Mouse (Mus musculus) bone marrow macrophage, adult 2 months (primary cell): ENCODE data around the gene Zfp800.

Source experiments
- CTCF ChIP-seq: IDR thresholded peaks from 2 replicates; pipeline ENCODE4 v1.5.1; 2012; ENCODE audit warnings: low read depth, mild to moderate bottlenecking, low read length, moderate library complexity
- POLR2A ChIP-seq: IDR thresholded peaks from 2 replicates; pipeline ENCODE4 v1.6.1; 2012; ENCODE audit warnings: mild to moderate bottlenecking, low read depth, low read length, borderline replicate concordance

DNA sequence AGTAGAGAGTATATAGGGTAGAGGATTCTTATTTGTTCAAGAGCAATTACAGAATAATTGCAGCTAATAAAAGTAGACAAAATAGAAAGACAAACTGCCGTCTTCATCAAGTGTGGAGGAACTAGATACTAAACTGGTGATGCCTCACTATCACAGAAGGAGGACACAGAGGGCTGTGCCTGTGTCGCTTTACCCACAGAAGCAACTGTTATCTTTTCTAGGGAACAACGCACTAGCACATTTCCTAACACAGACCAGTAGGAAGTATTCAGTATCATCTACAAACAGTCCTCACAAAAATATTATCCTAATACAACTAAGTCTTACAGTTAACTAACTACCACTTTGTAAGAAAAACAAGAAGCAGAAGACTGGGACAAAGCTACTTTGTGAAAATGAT lies 71.1 kb downstream of the Zfp800 start:
- no peak for TF ChIP-seq POLR2A
- TF ChIP-seq CTCF: no peak
